Mouse (Mus musculus): ENCODE measurements around the gene Dppa5a.

DNA sequence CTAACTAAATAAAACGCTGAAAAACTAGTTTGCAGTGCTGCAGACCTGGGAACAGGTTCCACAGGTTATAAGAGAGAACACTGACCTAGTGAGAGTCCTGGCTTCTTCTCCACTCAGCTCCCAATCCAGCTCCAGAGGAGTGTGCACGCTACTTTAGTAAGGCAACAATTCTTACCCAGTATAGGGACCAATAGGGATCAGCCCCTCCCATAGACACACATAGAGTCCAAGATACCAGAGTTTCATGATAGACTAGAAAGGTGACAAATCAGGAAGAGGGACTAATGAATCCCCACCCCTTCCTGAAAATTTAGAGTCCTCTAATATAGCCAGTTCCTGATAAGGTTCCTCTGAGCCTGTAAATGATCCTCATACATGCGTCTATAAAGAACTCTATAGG lies 21.0 kb downstream of the Dppa5a start:
- TF ChIP-seq CTCF (IDR thresholded peaks at IDR 0.05; ENCODE audit: control insufficient read depth, insufficient read depth, insufficient replicate concordance, low read depth, low read length), result no peak
- no peak for TF ChIP-seq POLR2A (IDR thresholded peaks at IDR 0.05; ENCODE audit: control insufficient read depth, low read depth, low read length)
